Mouse (Mus musculus) heart, embryonic 15.5 days (tissue): Measurements from ENCODE around the gene Rpl37. TPM values are rescaled to one million over a fixed set of nuclear protein-coding genes. Genes with fewer than 3 reads are reported as not detected.

Experiments used
- ATAC-seq: fragments of 200-750 bp; cut with Nextera tagmentation; replicated peaks from 2 replicates; pipeline ENCODE4 v1.8.0; 2017; ENCODE audit warnings: low read depth, moderate TSS enrichment; ENCODE audit not compliant: insufficient number of reproducible peaks, insufficient read depth, low FRiP score
- H3K27ac ChIP-seq: fragments of 300-500 bp; sonication (generic); 2 replicates; pipeline ENCODE4 v1.5.1; 2015; ENCODE audit warnings: mild to moderate bottlenecking, inconsistent platforms
- H3K27me3 ChIP-seq: fragments of 300-500 bp; sonication (generic); 2 replicates; pipeline ENCODE4 v1.6.1; 2015; ENCODE audit warnings: inconsistent platforms
- H3K36me3 ChIP-seq: fragments of 300-500 bp; sonication (generic); 2 replicates; pipeline ENCODE4 v1.6.1; 2015; ENCODE audit warnings: mild to moderate bottlenecking, inconsistent platforms
- H3K4me1 ChIP-seq: fragments of 300-500 bp; sonication (generic); replicated peaks from 2 replicates; pipeline ENCODE4 v1.6.1; 2015; ENCODE audit warnings: inconsistent platforms
- H3K4me2 ChIP-seq: fragments of 300-500 bp; sonication (generic); 2 replicates; pipeline ENCODE4 v1.6.1; 2015; ENCODE audit warnings: inconsistent platforms, mild to moderate bottlenecking, moderate library complexity
- H3K4me3 ChIP-seq: fragments of 300-500 bp; sonication (generic); 2 replicates; pipeline ENCODE4 v1.5.1; 2015; ENCODE audit warnings: mild to moderate bottlenecking, inconsistent platforms
- H3K9ac ChIP-seq: fragments of 300-500 bp; sonication (generic); 2 replicates; pipeline ENCODE4 v1.6.1; 2015; ENCODE audit warnings: mild to moderate bottlenecking, inconsistent platforms
- H3K9me3 ChIP-seq: fragments of 300-500 bp; sonication (generic); replicated peaks from 2 replicates; pipeline ENCODE4 v1.6.1; 2016; ENCODE audit warnings: inconsistent platforms
- WGBS: fragments of 180-500 bp; shearing (Covaris S2); methylation state at CpG from one replicate; pipeline ENCODE4 v1.1.7; 2015; ENCODE audit warnings: mixed read lengths; 5-methylcytosine and 5-hydroxymethylcytosine counted together
- polyA plus RNA-seq: library from polyadenylated mRNA; unstranded; fragments of >200 nt; fragmentation: Nextera tagmentation; extraction: Ambion mirVana; gene quantifications from 2 replicates; pipeline ENCODE4 v1.2.1, GENCODE M21; 2015

Rpl37 gene
- polyA plus RNA-seq, 1 experiment from 2014 or later, result 397 TPM

- 46% methylated on average over 2 of the region's 2 CpGs for WGBS
- no peak overlapping the region for H3K4me3 ChIP-seq
- no peak for ATAC-seq
- H3K9me3 ChIP-seq, result no peaks in the 10 kb centered on the region
- no peaks in the 10 kb centered on the region for H3K4me1 ChIP-seq
- H3K4me2 ChIP-seq, result no peak overlapping the region
- no peak overlapping the region for H3K9ac ChIP-seq
- H3K36me3 ChIP-seq, result 0 out of 2 replicates have a peak, but pooled peaks cover 4% of the 10 kb centered on the region
- no peaks in the 10 kb centered on the region for H3K27me3 ChIP-seq
- H3K27ac ChIP-seq, result no peak overlapping the region
Measured at GRCm38 (mm10) chr15:5106293-5106692, 10.2 kb upstream of the Rpl37 start.

GRCm38 (mm10) chr15:5107686-5108654, 8.5 kb upstream of the Rpl37 start, which contains the start of gene Card6:
Card6 (minus strand) TSS chr15:5108539.
- WGBS, result 39% methylated on average over 21 of the region's 21 CpGs
- ATAC-seq, result no peak
- H3K36me3 ChIP-seq, result 0 out of 2 replicates have a peak, but pooled peaks cover 4% of the 10 kb centered on the region

GRCm38 (mm10) chr15:5108655-5109040, 7.8 kb upstream of the Rpl37 start:
- H3K9ac ChIP-seq, result 0 out of 2 replicates have a peak overlapping the region, but pooled peaks have one; percentile 14
- 0 out of 2 replicates have a peak, but pooled peaks cover 4% of the 10 kb centered on the region for H3K36me3 ChIP-seq
- peak overlapping the region; percentile 68; the same call in 1 of the 2 replicates for H3K27ac ChIP-seq
- no peak for ATAC-seq
- H3K4me3 ChIP-seq, result peak overlapping the region; percentile 39
- 70% methylated on average over 3 of the region's 3 CpGs for WGBS
- peak overlapping the region; percentile 49; the same call in 1 of the 2 replicates for H3K4me2 ChIP-seq
- no peaks in the 10 kb centered on the region for H3K4me1 ChIP-seq
- H3K9me3 ChIP-seq, result no peaks in the 10 kb centered on the region
- no peaks in the 10 kb centered on the region for H3K27me3 ChIP-seq

More at GRCm38 (mm10) chr15:5107686-5108654, 8.5 kb upstream of the Rpl37 start, which contains the start of gene Card6:
- Histone ChIP-seq H3K27ac (peak within 1 kb of the TSS; percentile 68), H3K4me3 (peak within 1 kb of the TSS; percentile 39), H3K27me3 (no peaks in the 10 kb centered on the region), H3K9me3 (no peaks in the 10 kb centered on the region), H3K9ac (peak within 1 kb of the TSS; percentile 14; the same call in 1 of the 2 replicates), H3K4me1 (no peaks in the 10 kb centered on the region), H3K4me2 (peak within 1 kb of the TSS; percentile 49)

GRCm38 (mm10) chr15:5112651-5113050, 3.8 kb upstream of the Rpl37 start:
- H3K36me3 ChIP-seq, result peaks cover 2% of the 10 kb centered on the region; the same call in 1 of the 2 replicates
- H3K9me3 ChIP-seq, result no peaks in the 10 kb centered on the region
- H3K4me1 ChIP-seq, result peaks cover 7% of the 10 kb centered on the region
- no peak overlapping the region for H3K27ac ChIP-seq
- no peak overlapping the region for H3K4me3 ChIP-seq
- H3K27me3 ChIP-seq, result no peaks in the 10 kb centered on the region
- WGBS, result 72% methylated on average over 3 of the region's 3 CpGs
- no peak overlapping the region for H3K9ac ChIP-seq
- ATAC-seq, result no peak
- H3K4me2 ChIP-seq, result no peak overlapping the region

- Histone ChIP-seq H3K9me3 (no peaks in the 10 kb centered on the region), H3K27me3 (no peaks in the 10 kb centered on the region), H3K4me1 (peaks cover 22% of the 10 kb centered on the region), H3K36me3 (peaks cover 27% of the 10 kb centered on the region), H3K9ac (peak overlapping the region; percentile 69), H3K4me2 (peak overlapping the region; percentile 64), H3K27ac (peak overlapping the region; percentile 92), H3K4me3 (peak overlapping the region; percentile 88)
- 46% methylated on average over 8 of the region's 8 CpGs for whole genome bisulfite sequencing
- no peak for ATAC-seq
Measured at GRCm38 (mm10) chr15:5115173-5115572, 1.3 kb upstream of the Rpl37 start.

- H3K27me3 ChIP-seq, result no peaks in the 10 kb centered on the region
- H3K4me2 ChIP-seq, result peak overlapping the region; percentile 75
- H3K9ac ChIP-seq, result peak overlapping the region; percentile 86
- ATAC-seq, result no peak
- peaks cover 22% of the 10 kb centered on the region for H3K4me1 ChIP-seq
- H3K4me3 ChIP-seq, result peak overlapping the region; percentile 88
- H3K36me3 ChIP-seq, result peaks cover 44% of the 10 kb centered on the region
- 2% methylated on average over 22 of the region's 22 CpGs for WGBS
- no peaks in the 10 kb centered on the region for H3K9me3 ChIP-seq
- peak overlapping the region; percentile 92 for H3K27ac ChIP-seq
Measured at GRCm38 (mm10) chr15:5117031-5117601, 671 bp downstream of the Rpl37 start.

- no peak for ATAC-seq
- no peaks in the 10 kb centered on the region for H3K27me3 ChIP-seq
- no peak overlapping the region for H3K4me2 ChIP-seq
- no peak overlapping the region for H3K4me3 ChIP-seq
- H3K27ac ChIP-seq, result no peak overlapping the region
- 85% methylated on average over 9 of the region's 9 CpGs for WGBS
- H3K4me1 ChIP-seq, result peaks cover 22% of the 10 kb centered on the region
- H3K36me3 ChIP-seq, result peaks cover 54% of the 10 kb centered on the region
- H3K9ac ChIP-seq, result no peak overlapping the region
- no peaks in the 10 kb centered on the region for H3K9me3 ChIP-seq
Measured at GRCm38 (mm10) chr15:5118626-5119025, 2.2 kb downstream of the Rpl37 start.

GRCm38 (mm10) chr15:5119192-5119591, 2.7 kb downstream of the Rpl37 start:
- no peak overlapping the region for H3K9ac ChIP-seq
- no peak overlapping the region for H3K4me3 ChIP-seq
- WGBS, result 74% methylated on average over 2 of the region's 2 CpGs
- no peaks in the 10 kb centered on the region for H3K27me3 ChIP-seq
- peaks cover 22% of the 10 kb centered on the region for H3K4me1 ChIP-seq
- H3K9me3 ChIP-seq, result no peaks in the 10 kb centered on the region
- H3K27ac ChIP-seq, result no peak overlapping the region
- ATAC-seq, result no peak
- H3K36me3 ChIP-seq, result peaks cover 55% of the 10 kb centered on the region
- no peak overlapping the region for H3K4me2 ChIP-seq

GRCm38 (mm10) chr15:5119707-5120106, 3.3 kb downstream of the Rpl37 start:
- H3K36me3 ChIP-seq, result peaks cover 58% of the 10 kb centered on the region
- no peak overlapping the region for H3K27ac ChIP-seq
- H3K9me3 ChIP-seq, result no peaks in the 10 kb centered on the region
- no peaks in the 10 kb centered on the region for H3K27me3 ChIP-seq
- H3K4me2 ChIP-seq, result no peak overlapping the region
- H3K4me1 ChIP-seq, result peaks cover 22% of the 10 kb centered on the region
- 88% methylated on average over 2 of the region's 2 CpGs for WGBS
- no peak overlapping the region for H3K9ac ChIP-seq
- ATAC-seq, result no peak
- no peak overlapping the region for H3K4me3 ChIP-seq

- Histone ChIP-seq H3K9ac (no peak overlapping the region), H3K36me3 (peaks cover 58% of the 10 kb centered on the region), H3K4me2 (no peak overlapping the region), H3K27ac (no peak overlapping the region), H3K4me3 (no peak overlapping the region), H3K4me1 (peaks cover 19% of the 10 kb centered on the region), H3K27me3 (no peaks in the 10 kb centered on the region), H3K9me3 (no peaks in the 10 kb centered on the region)
- no peak for ATAC-seq
- 89% methylated on average over 12 of the region's 12 CpGs for WGBS
Measured at GRCm38 (mm10) chr15:5121535-5122313, 5.3 kb downstream of the Rpl37 start.

- no peaks in the 10 kb centered on the region for H3K27me3 ChIP-seq
- H3K9ac ChIP-seq, result no peak overlapping the region
- ATAC-seq, result no peak
- H3K4me1 ChIP-seq, result no peaks in the 10 kb centered on the region
- H3K4me2 ChIP-seq, result no peak overlapping the region
- no peak overlapping the region for H3K4me3 ChIP-seq
- H3K27ac ChIP-seq, result no peak overlapping the region
- 69% methylated on average over 4 of the region's 4 CpGs for WGBS
- H3K36me3 ChIP-seq, result peaks cover 21% of the 10 kb centered on the region
- H3K9me3 ChIP-seq, result no peaks in the 10 kb centered on the region
Measured at GRCm38 (mm10) chr15:5126456-5126855, 10.0 kb downstream of the Rpl37 start.
